Mouse (Mus musculus) C2C12 (cell line): ENCODE data around the gene Kat5. TPM values are rescaled to one million over a fixed set of nuclear protein-coding genes. Genes with fewer than 3 reads are reported as not detected.

Experiments
- H3K27me3 ChIP-seq: one replicate; pipeline ENCODE4 v1.6.1; 2011; ENCODE audit not compliant: control insufficient read depth, insufficient read depth, insufficient read length
- H3K36me3 ChIP-seq: one replicate; pipeline ENCODE4 v1.6.1; 2011; ENCODE audit not compliant: control insufficient read depth, insufficient read depth
- H3K4me3 ChIP-seq: one replicate; pipeline ENCODE4 v1.5.1; 2011; ENCODE audit warnings: mild to moderate bottlenecking, control low read depth; ENCODE audit not compliant: poor library complexity, insufficient read depth, severe bottlenecking
- H3K79me2 ChIP-seq: one replicate; pipeline ENCODE4 v1.6.1; 2011; ENCODE audit not compliant: control insufficient read depth, insufficient read depth
- H3K79me3 ChIP-seq: one replicate; pipeline ENCODE4 v1.6.1; 2011; ENCODE audit warnings: low read depth, control low read depth
- H3ac ChIP-seq: one replicate; pipeline ENCODE3; 2011; ENCODE audit warnings: low read depth; ENCODE audit not compliant: control insufficient read depth, insufficient read length
- CEBPB ChIP-seq: IDR thresholded peaks from one replicate; pipeline ENCODE4 v1.6.1; 2011; ENCODE audit warnings: low read depth, mild to moderate bottlenecking, control low read depth, moderate library complexity
- CTCF ChIP-seq: IDR thresholded peaks from one replicate; pipeline ENCODE4 v1.5.1; 2011; ENCODE audit not compliant: control insufficient read depth, insufficient read depth, insufficient read length
- FOSL1 ChIP-seq: IDR thresholded peaks from one replicate; pipeline ENCODE4 v1.8.0; 2011; ENCODE audit warnings: mild to moderate bottlenecking, low read length; ENCODE audit not compliant: poor library complexity, insufficient read depth, severe bottlenecking
- MAX ChIP-seq: IDR thresholded peaks from one replicate; pipeline ENCODE4 v1.6.1; 2011; ENCODE audit warnings: mild to moderate bottlenecking, control low read depth
- MYOD1 ChIP-seq: IDR thresholded peaks from one replicate; pipeline ENCODE4 v1.6.1; 2011; ENCODE audit warnings: low read depth; ENCODE audit not compliant: control insufficient read depth, insufficient read length
- MYOG ChIP-seq: IDR thresholded peaks from one replicate; pipeline ENCODE4 v1.6.1; 2011; ENCODE audit not compliant: control insufficient read depth, insufficient read length; ENCODE audit errors: extremely low read depth
- USF1 ChIP-seq: IDR thresholded peaks from one replicate; pipeline ENCODE4 v1.6.1; 2011; ENCODE audit warnings: low read depth, mild to moderate bottlenecking, control low read depth, moderate library complexity
- polyA plus RNA-seq: library from polyadenylated mRNA; unstranded; fragments of >200 nt; fragmentation: generic; extraction: Trizol; gene quantifications from one replicate; pipeline ENCODE4 v1.2.1, GENCODE M21; 2012; ENCODE audit warnings: missing spikeins

The Kat5 gene
- polyA plus RNA-seq, 1 experiment = 48.4 TPM

GRCm38 (mm10) chr19:5641021-5641420, 31.0 kb upstream of the Kat5 start:
- Histone ChIP-seq H3ac (no peak overlapping the region), H3K79me2 (peaks cover 28% of the 10 kb centered on the region), H3K36me3 (peaks cover 72% of the 10 kb centered on the region), H3K79me3 (peaks cover 12% of the 10 kb centered on the region), H3K4me3 (no peak overlapping the region), H3K27me3 (no peaks in the 10 kb centered on the region)
- no peak for TF ChIP-seq FOSL1
- no peak for TF ChIP-seq CTCF
- TF ChIP-seq MYOD1 = no peak
- no peak for TF ChIP-seq USF1
- no peak for TF ChIP-seq MYOG
- no peak for TF ChIP-seq CEBPB
- TF ChIP-seq MAX = no peak

- peaks cover 28% of the 10 kb centered on the region for H3K79me2 ChIP-seq
- no peak overlapping the region for H3K4me3 ChIP-seq
- H3ac ChIP-seq = no peak overlapping the region
- TF ChIP-seq CTCF (no peak), CEBPB (no peak), MAX (no peak), USF1 (no peak), MYOD1 (no peak), FOSL1 (no peak), MYOG (no peak)
- H3K36me3 ChIP-seq = peaks cover 65% of the 10 kb centered on the region
- H3K79me3 ChIP-seq = peaks cover 12% of the 10 kb centered on the region
- H3K27me3 ChIP-seq = no peaks in the 10 kb centered on the region
These were observed 30.3 kb upstream of the Kat5 start for GRCm38 (mm10) chr19:5640339-5640738.

- H3K27me3 ChIP-seq = no peaks in the 10 kb centered on the region
- peaks cover 28% of the 10 kb centered on the region for H3K79me2 ChIP-seq
- no peak for TF ChIP-seq MYOD1
- TF ChIP-seq CTCF = no peak
- no peak for TF ChIP-seq MYOG
- no peak for TF ChIP-seq FOSL1
- TF ChIP-seq CEBPB = no peak
- no peak for TF ChIP-seq USF1
- no peak for TF ChIP-seq MAX
- peaks cover 48% of the 10 kb centered on the region for H3K36me3 ChIP-seq
- H3K79me3 ChIP-seq = peaks cover 12% of the 10 kb centered on the region
- peak overlapping the region; percentile 66 for H3ac ChIP-seq
- H3K4me3 ChIP-seq = peak overlapping the region; percentile 75
These were observed 28.5 kb upstream of the Kat5 start for GRCm38 (mm10) chr19:5638416-5639005.

GRCm38 (mm10) chr19:5637069-5638047, 27.3 kb upstream of the Kat5 start, which contains the start of gene Rela:
TSS of gene Rela (plus strand) at chr19:5637483.
- peak; percentile 77 for TF ChIP-seq MAX
- no peak for TF ChIP-seq USF1
- no peak for TF ChIP-seq CEBPB

GRCm38 (mm10) chr19:5636571-5637041, 26.6 kb upstream of the Kat5 start:
- TF ChIP-seq MYOD1 (no peak), MYOG (no peak), USF1 (no peak), CTCF (no peak), CEBPB (no peak), MAX (no peak), FOSL1 (no peak)
- H3K79me3 ChIP-seq = peaks cover 12% of the 10 kb centered on the region
- no peaks in the 10 kb centered on the region for H3K27me3 ChIP-seq
- H3K36me3 ChIP-seq = peaks cover 30% of the 10 kb centered on the region
- H3K4me3 ChIP-seq = peak overlapping the region; percentile 75
- H3ac ChIP-seq = peak overlapping the region; percentile 69
- peaks cover 28% of the 10 kb centered on the region for H3K79me2 ChIP-seq

More at GRCm38 (mm10) chr19:5637069-5638047, 27.3 kb upstream of the Kat5 start, which contains the start of gene Rela:
- Histone ChIP-seq H3K79me2 (peaks cover 28% of the 10 kb centered on the region), H3K27me3 (no peaks in the 10 kb centered on the region), H3ac (peak within 1 kb of the TSS; percentile 69), H3K4me3 (peak within 1 kb of the TSS; percentile 75), H3K36me3 (peaks cover 37% of the 10 kb centered on the region), H3K79me3 (peaks cover 12% of the 10 kb centered on the region)
